Mouse (Mus musculus): Measurements from ENCODE around the gene Pdap1. TPM values are rescaled to one million over a fixed set of nuclear protein-coding genes. Genes with fewer than 3 reads are reported as not detected.
A peak's percentile ranks its signal among the peaks of the same experiment; 100 is the strongest.
"Not testable (repeated sequence)": the region's sequence is repeated elsewhere in the genome, so short reads cannot be mapped to it uniquely, and the experiment has no call there.

The Pdap1 gene
- total and polyA plus RNA-seq, 3 experiments = 82.5 to 217 (median 95.0) TPM

DNA sequence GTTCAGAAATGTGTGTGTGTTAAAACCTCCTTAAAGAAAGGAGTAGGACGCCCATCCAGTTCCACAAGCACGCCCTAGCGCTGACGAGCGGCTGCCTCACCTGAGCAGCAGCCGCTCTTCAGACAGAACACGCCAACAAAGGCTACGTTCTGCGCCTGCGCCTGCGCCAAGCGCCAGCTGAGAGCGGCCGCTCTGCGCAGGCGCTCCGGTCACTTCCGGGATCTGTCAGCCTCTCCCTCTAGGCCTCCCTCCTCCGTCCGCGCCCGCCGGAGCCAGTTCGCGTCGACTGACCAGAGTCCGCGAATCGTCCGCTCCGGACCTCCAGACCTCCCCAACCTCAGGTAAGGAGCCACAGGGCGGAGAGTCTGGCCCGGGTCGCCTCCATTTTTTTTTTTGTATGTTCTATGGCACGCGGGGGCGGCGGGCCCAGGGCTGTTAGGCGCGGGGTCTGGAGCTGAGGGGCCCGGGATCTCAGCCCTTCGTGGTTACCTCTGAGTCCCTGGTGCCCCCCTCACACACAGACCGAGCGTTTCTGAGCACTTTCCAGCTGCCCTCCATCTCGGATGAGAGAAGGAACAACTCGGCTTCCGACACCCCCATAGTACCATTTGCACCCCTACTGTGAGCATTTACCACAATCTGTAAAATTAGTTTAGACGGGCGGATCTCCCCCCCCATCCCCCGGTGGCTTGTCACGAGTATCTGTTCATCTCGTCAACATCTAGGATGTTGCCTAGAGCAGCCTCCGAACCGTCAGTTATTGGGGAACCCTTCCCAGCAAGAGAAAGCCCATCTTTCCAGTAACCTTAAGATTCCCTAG is 56.2 kb downstream of the Pdap1 start, which contains the start of the genes Arpc1a and Kpna7:
TSS of gene Arpc1a (plus strand) at position 199 of the 820 bp plus-strand sequence.
TSS of gene Kpna7 (minus strand) at position 399 of the 820 bp plus-strand sequence.
- ATAC-seq (ENCODE audit: extremely low read depth, insufficient number of reproducible peaks, low FRiP score, poor library complexity, severe bottlenecking) (peak; percentile 98), DNase-seq (ENCODE audit: low spot score) (peak; percentile 96)
- no peak for TF ChIP-seq GATA2 (IDR thresholded peaks at IDR 0.05; ENCODE audit: borderline replicate concordance, low read depth, low read length)
- Histone ChIP-seq H3K9me3 (replicated peaks) (0 out of 2 replicates have a peak, but pooled peaks cover 2% of the 10 kb centered on the region), H3K27me3 (ENCODE audit: insufficient read depth, low read length) (peaks cover 10% of the 10 kb centered on the region; the same call in 1 of the 2 replicates), H3K4me3 (ENCODE audit: low read depth, low read length) (peak within 1 kb of the TSS; percentile 76), H3K36me3 (replicated peaks) (peaks cover 23% of the 10 kb centered on the region), H3K4me1 (ENCODE audit: insufficient read depth, low read depth, low read length) (peaks cover 26% of the 10 kb centered on the region)

DNA sequence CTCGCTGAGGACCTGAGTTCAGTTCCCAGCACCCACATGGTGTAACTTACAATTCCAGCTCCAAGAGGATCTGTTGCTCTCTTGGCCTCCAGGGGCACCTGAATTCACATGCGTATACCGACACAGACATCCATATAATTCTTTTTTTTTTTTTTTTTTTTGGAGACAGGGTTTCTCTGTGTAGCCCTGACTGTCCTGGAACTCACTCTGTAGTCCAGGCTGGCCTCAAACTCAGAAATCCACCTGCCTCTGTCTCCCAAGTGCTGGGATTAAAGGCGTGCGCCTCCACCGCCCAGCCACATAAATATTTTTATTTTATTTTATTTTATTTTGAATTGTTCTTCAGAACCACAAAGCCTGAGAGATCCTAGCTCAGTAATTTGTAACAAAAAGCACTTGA is 56.8 kb downstream of the Pdap1 start:
- peaks cover 21% of the 10 kb centered on the region for H3K4me1 ChIP-seq (ENCODE audit: insufficient read depth, low read depth, low read length)

DNA sequence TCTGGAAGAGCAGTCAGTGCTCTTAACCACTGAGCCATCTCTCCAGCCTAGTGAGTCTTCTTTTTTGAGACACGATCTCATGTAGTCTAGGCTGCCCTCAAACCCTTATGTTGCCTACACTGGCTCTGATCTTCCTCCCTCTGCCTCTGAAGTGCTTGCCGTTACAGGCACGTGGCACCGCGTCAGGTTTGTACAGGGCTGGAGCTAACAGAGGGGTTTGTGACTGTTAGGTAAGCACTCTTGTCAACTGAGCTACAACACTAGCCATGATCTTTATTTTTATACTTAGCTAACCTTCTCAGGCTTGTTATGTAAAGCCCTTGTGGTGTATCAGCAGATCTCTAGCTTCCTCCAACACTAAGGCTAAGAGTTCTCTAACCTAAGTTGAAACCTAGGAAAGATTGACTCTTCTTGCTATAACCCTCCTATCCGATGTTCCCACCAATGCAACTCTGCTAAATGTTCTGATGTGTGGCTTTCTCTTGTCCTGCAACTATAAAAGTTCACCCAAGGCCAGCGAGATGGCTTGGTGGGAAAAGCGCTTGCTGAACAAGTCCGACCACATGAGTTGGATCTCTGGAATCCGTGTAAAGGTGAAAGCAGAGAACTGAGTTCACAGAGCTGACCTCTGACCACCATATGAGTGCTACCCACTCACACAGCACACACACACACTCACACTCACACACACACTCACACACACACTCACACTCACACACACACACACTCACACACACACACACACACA is 58.0 kb downstream of the Pdap1 start:
- Histone ChIP-seq H3K36me3 (replicated peaks) (peaks cover 12% of the 10 kb centered on the region), H3K4me1 (ENCODE audit: insufficient read depth, low read depth, low read length) (peaks cover 21% of the 10 kb centered on the region), H3K9me3 (replicated peaks) (no peaks in the 10 kb centered on the region), H3K4me3 (ENCODE audit: low read depth, low read length) (no peak overlapping the region), H3K27me3 (ENCODE audit: insufficient read depth, low read length) (peaks cover 17% of the 10 kb centered on the region; the same call in 1 of the 2 replicates)
- TF ChIP-seq TAL1 (conservative IDR thresholded peaks at IDR 0.05; ENCODE audit: low read depth, low read length) (no peak), POLR2AphosphoS5 (IDR thresholded peaks at IDR 0.05; ENCODE audit: insufficient replicate concordance, low read depth, low read length) (no peak), CTCF (IDR thresholded peaks at IDR 0.05; ENCODE audit: low read depth, low read length) (no peak), GATA1 (IDR thresholded peaks at IDR 0.05; ENCODE audit: borderline replicate concordance, low read length) (no peak), GATA2 (IDR thresholded peaks at IDR 0.05; ENCODE audit: borderline replicate concordance, low read depth, low read length) (no peak)
- ATAC-seq (ENCODE audit: extremely low read depth, insufficient number of reproducible peaks, low FRiP score, poor library complexity, severe bottlenecking) (no peak), DNase-seq (ENCODE audit: low spot score) (no peak)

More for the DNA sequence above, 56.8 kb downstream of the Pdap1 start:
- not testable (repeated sequence) for H3K9me3 ChIP-seq (replicated peaks); ATAC-seq (ENCODE audit: extremely low read depth, insufficient number of reproducible peaks, low FRiP score, poor library complexity, severe bottlenecking); DNase-seq (ENCODE audit: low spot score)
- peaks cover 16% of the 10 kb centered on the region for H3K36me3 ChIP-seq (replicated peaks)
- peaks cover 14% of the 10 kb centered on the region; the same call in 1 of the 2 replicates for H3K27me3 ChIP-seq (ENCODE audit: insufficient read depth, low read length)
- H3K4me3 ChIP-seq (ENCODE audit: low read depth, low read length) = peak overlapping the region; percentile 76; the same call in 1 of the 2 replicates

Other genes with a start within 250 kb of the Pdap1 start
- 1.3 and 1.7 TPM in 2 replicates for gene Smurf1, start 174.4 kb downstream of the Pdap1 start, total RNA-seq (2014; fragmentation: Nextera tagmentation)
- 1.9 and 4.1 TPM in 2 replicates for gene Smurf1, start 174.4 kb downstream of the Pdap1 start, total RNA-seq (2017)
- gene Smurf1, start 174.4 kb downstream of the Pdap1 start, polyA plus RNA-seq (2012) = 2.0 and 2.1 TPM in 2 replicates
- gene Gm4871, start 107.5 kb downstream of the Pdap1 start, total RNA-seq (2014; fragmentation: Nextera tagmentation) = not detected in 2 replicates
- not detected in 2 replicates for gene Gm4871, start 107.5 kb downstream of the Pdap1 start, total RNA-seq (2017)
- not detected in 2 replicates for gene Gm4871, start 107.5 kb downstream of the Pdap1 start, polyA plus RNA-seq (2012)
- not detected in 2 replicates for gene 1700018F24Rik, start 97.2 kb downstream of the Pdap1 start, total RNA-seq (2014; fragmentation: Nextera tagmentation)
- not detected in 2 replicates for gene 1700018F24Rik, start 97.2 kb downstream of the Pdap1 start, total RNA-seq (2017)
- not detected in 2 replicates for gene 1700018F24Rik, start 97.2 kb downstream of the Pdap1 start, polyA plus RNA-seq (2012)
- gene Arpc1a, start 56.4 kb downstream of the Pdap1 start, total RNA-seq (2014; fragmentation: Nextera tagmentation) = 77.0 and 85.3 TPM in 2 replicates
- gene Arpc1a, start 56.4 kb downstream of the Pdap1 start, total RNA-seq (2017) = 125 and 169 TPM in 2 replicates
- 56.4 and 58.6 TPM in 2 replicates for gene Arpc1a, start 56.4 kb downstream of the Pdap1 start, polyA plus RNA-seq (2012)
- gene Kpna7, start 56.2 kb downstream of the Pdap1 start, total RNA-seq (2014; fragmentation: Nextera tagmentation) = not detected in 2 replicates
- not detected in 2 replicates for gene Kpna7, start 56.2 kb downstream of the Pdap1 start, total RNA-seq (2017)
- not detected in 2 replicates for gene Kpna7, start 56.2 kb downstream of the Pdap1 start, polyA plus RNA-seq (2012)
- gene Arpc1b, start 26.0 kb downstream of the Pdap1 start, total RNA-seq (2014; fragmentation: Nextera tagmentation) = 226 and 347 TPM in 2 replicates
- 230 and 290 TPM in 2 replicates for gene Arpc1b, start 26.0 kb downstream of the Pdap1 start, total RNA-seq (2017)
- gene Arpc1b, start 26.0 kb downstream of the Pdap1 start, polyA plus RNA-seq (2012) = 2,252 and 2,780 TPM in 2 replicates
- 116 and 155 TPM in 2 replicates for gene Bud31, start 124 bp upstream of the Pdap1 start, total RNA-seq (2014; fragmentation: Nextera tagmentation)
- gene Bud31, start 124 bp upstream of the Pdap1 start, total RNA-seq (2017) = 287 and 292 TPM in 2 replicates
- gene Bud31, start 124 bp upstream of the Pdap1 start, polyA plus RNA-seq (2012) = 5.7 and 8.7 TPM in 2 replicates
- gene Ptcd1, start 26.9 kb upstream of the Pdap1 start, total RNA-seq (2014; fragmentation: Nextera tagmentation) = 8.2 and 16.4 TPM in 2 replicates
- gene Ptcd1, start 26.9 kb upstream of the Pdap1 start, total RNA-seq (2017) = 10.9 and 12.1 TPM in 2 replicates
- gene Ptcd1, start 26.9 kb upstream of the Pdap1 start, polyA plus RNA-seq (2012) = 17.1 and 18.4 TPM in 2 replicates
- gene Cpsf4, start 27.0 kb upstream of the Pdap1 start, total RNA-seq (2014; fragmentation: Nextera tagmentation) = 44.3 and 55.4 TPM in 2 replicates
- gene Cpsf4, start 27.0 kb upstream of the Pdap1 start, total RNA-seq (2017) = 67.6 and 71.2 TPM in 2 replicates
- 89.8 and 90.0 TPM in 2 replicates for gene Cpsf4, start 27.0 kb upstream of the Pdap1 start, polyA plus RNA-seq (2012)
- 133 and 170 TPM in 2 replicates for gene Atp5j2, start 51.8 kb upstream of the Pdap1 start, total RNA-seq (2014; fragmentation: Nextera tagmentation)
- gene Atp5j2, start 51.8 kb upstream of the Pdap1 start, total RNA-seq (2017) = 257 and 304 TPM in 2 replicates
- 21.5 and 61.1 TPM in 2 replicates for gene Atp5j2, start 51.8 kb upstream of the Pdap1 start, polyA plus RNA-seq (2012)
- gene Zkscan14, start 61.6 kb upstream of the Pdap1 start, total RNA-seq (2014; fragmentation: Nextera tagmentation) = 9.6 and 9.9 TPM in 2 replicates
- 21.3 and 22.2 TPM in 2 replicates for gene Zkscan14, start 61.6 kb upstream of the Pdap1 start, total RNA-seq (2017)
- gene Zkscan14, start 61.6 kb upstream of the Pdap1 start, polyA plus RNA-seq (2012) = 2.9 and 3.6 TPM in 2 replicates
- 13.7 and 14.6 TPM in 2 replicates for gene Zkscan5, start 64.3 kb upstream of the Pdap1 start, total RNA-seq (2014; fragmentation: Nextera tagmentation)
- 9.2 and 10.4 TPM in 2 replicates for gene Zkscan5, start 64.3 kb upstream of the Pdap1 start, total RNA-seq (2017)
- gene Zkscan5, start 64.3 kb upstream of the Pdap1 start, polyA plus RNA-seq (2012) = 1.3 and 2.8 TPM in 2 replicates
- 124 and 145 TPM in 2 replicates for gene Zfp655, start 91.5 kb upstream of the Pdap1 start, total RNA-seq (2014; fragmentation: Nextera tagmentation)
- gene Zfp655, start 91.5 kb upstream of the Pdap1 start, total RNA-seq (2017) = 92.8 and 101 TPM in 2 replicates
- 25.1 and 32.6 TPM in 2 replicates for gene Zfp655, start 91.5 kb upstream of the Pdap1 start, polyA plus RNA-seq (2012)
- gene Zscan25, start 140.3 kb upstream of the Pdap1 start, total RNA-seq (2014; fragmentation: Nextera tagmentation) = 23.7 and 33.2 TPM in 2 replicates
- gene Zscan25, start 140.3 kb upstream of the Pdap1 start, total RNA-seq (2017) = 9.2 and 10.0 TPM in 2 replicates
- gene Zscan25, start 140.3 kb upstream of the Pdap1 start, polyA plus RNA-seq (2012) = 34.7 and 44.8 TPM in 2 replicates
- gene Cyp3a57, start 205.0 kb upstream of the Pdap1 start, total RNA-seq (2014; fragmentation: Nextera tagmentation) = not detected in 2 replicates
- 0.23 TPM in 1 of 2 replicates, not detected in the other for gene Cyp3a57, start 205.0 kb upstream of the Pdap1 start, total RNA-seq (2017)
- gene Cyp3a57, start 205.0 kb upstream of the Pdap1 start, polyA plus RNA-seq (2012) = not detected in 2 replicates

Data from G1E (cell line).